Mouse (Mus musculus): Measurements from ENCODE around the gene Thtpa.

Thtpa gene

GRCm38 (mm10) chr14:55106990-55107389 is 12.4 kb downstream of the Thtpa start:
- peak; percentile 93 for DNase-seq

- DNase-seq: peak; percentile 94
Measured at GRCm38 (mm10) chr14:55108202-55108870, 13.8 kb downstream of the Thtpa start.

- peak; percentile 93 for DNase-seq
Measured at GRCm38 (mm10) chr14:55109048-55109873, 14.7 kb downstream of the Thtpa start.

- no peak for DNase-seq
Measured at GRCm38 (mm10) chr14:55110076-55110475, 15.5 kb downstream of the Thtpa start.

GRCm38 (mm10) chr14:55111720-55112119 is 17.1 kb downstream of the Thtpa start:
- DNase-seq: no peak

GRCm38 (mm10) chr14:55113351-55113974 is 18.9 kb downstream of the Thtpa start:
- peak; percentile 91 for DNase-seq

- DNase-seq: peak; percentile 91
Measured at GRCm38 (mm10) chr14:55113975-55114645, 19.5 kb downstream of the Thtpa start.

GRCm38 (mm10) chr14:55114759-55115701 is 20.4 kb downstream of the Thtpa start:
- peak; percentile 92 for DNase-seq

- DNase-seq: no peak
Measured at GRCm38 (mm10) chr14:55115846-55116245, 21.3 kb downstream of the Thtpa start.

GRCm38 (mm10) chr14:55116425-55117200 is 22.0 kb downstream of the Thtpa start, which contains the start of gene Jph4:
Jph4 (minus strand) TSS chr14:55116935.
- no peak for DNase-seq

- no peak for DNase-seq
Measured at GRCm38 (mm10) chr14:55118852-55119251, 24.3 kb downstream of the Thtpa start.

- no peak for DNase-seq
Measured at GRCm38 (mm10) chr14:55119421-55120134, 25.0 kb downstream of the Thtpa start.

- peak; percentile 95 for DNase-seq
Measured at GRCm38 (mm10) chr14:55121947-55122346, 27.4 kb downstream of the Thtpa start.

- DNase-seq: no peak
Measured at GRCm38 (mm10) chr14:55122359-55122758, 27.8 kb downstream of the Thtpa start.

GRCm38 (mm10) chr14:55125711-55126110 is 31.1 kb downstream of the Thtpa start:
- no peak for DNase-seq

- DNase-seq: no peak
Measured at GRCm38 (mm10) chr14:55126521-55126920, 31.9 kb downstream of the Thtpa start.

- no peak for DNase-seq
Measured at GRCm38 (mm10) chr14:55135676-55136075, 41.1 kb downstream of the Thtpa start.

GRCm38 (mm10) chr14:55139313-55139712 is 44.7 kb downstream of the Thtpa start:
- no peak for DNase-seq

- no peak for DNase-seq
Measured at GRCm38 (mm10) chr14:55146324-55146723, 51.7 kb downstream of the Thtpa start.

- peak; percentile 96 for DNase-seq
Measured at GRCm38 (mm10) chr14:55146829-55147401, 52.3 kb downstream of the Thtpa start.

Data from heart, adult 11 months (tissue).